Mouse (Mus musculus) forebrain, postnatal 0 days (tissue): ENCODE data around the gene Tmem191c. TPM values are rescaled to one million over a fixed set of nuclear protein-coding genes. Genes with fewer than 3 reads are reported as not detected.

Experiments
- ATAC-seq: fragments of 200-750 bp; cut with Nextera tagmentation; 2 replicates; pipeline ENCODE4 v1.8.0; 2017; ENCODE audit warnings: mild to moderate bottlenecking, moderate library complexity
- DNase-seq: peaks from one replicate; pipeline ENCODE4 v3.0.0-alpha.2; 2015
- H3K27ac ChIP-seq: fragments of 300-500 bp; sonication (generic); 2 replicates; pipeline ENCODE4 v1.5.1; 2014; ENCODE audit warnings: low read depth, mild to moderate bottlenecking, antibody characterized with exemption, low read length, moderate library complexity, mixed read lengths
- H3K27me3 ChIP-seq: fragments of 300-500 bp; sonication (generic); 2 replicates; pipeline ENCODE4 v1.6.1; 2014; ENCODE audit warnings: mild to moderate bottlenecking, low read length, mixed read lengths; ENCODE audit not compliant: insufficient read depth
- H3K36me3 ChIP-seq: fragments of 300-500 bp; sonication (generic); 2 replicates; pipeline ENCODE4 v1.6.1; 2014; ENCODE audit warnings: mild to moderate bottlenecking, moderate library complexity; ENCODE audit not compliant: insufficient read depth
- H3K4me1 ChIP-seq: fragments of 300-500 bp; sonication (generic); 2 replicates; pipeline ENCODE4 v1.6.1; 2014; ENCODE audit warnings: antibody characterized with exemption; ENCODE audit not compliant: insufficient read depth
- H3K4me2 ChIP-seq: fragments of 300-500 bp; sonication (generic); 2 replicates; pipeline ENCODE4 v1.6.1; 2014; ENCODE audit warnings: low read depth, mild to moderate bottlenecking, moderate library complexity
- H3K4me3 ChIP-seq: fragments of 300-500 bp; sonication (generic); 2 replicates; pipeline ENCODE4 v1.5.1; 2014; ENCODE audit warnings: low read depth, low read length, mixed read lengths
- H3K9ac ChIP-seq: fragments of 300-500 bp; sonication (generic); 2 replicates; pipeline ENCODE4 v1.6.1; 2014; ENCODE audit warnings: mild to moderate bottlenecking
- H3K9me3 ChIP-seq: fragments of 300-500 bp; sonication (generic); 2 replicates; pipeline ENCODE4 v1.6.1; 2016; ENCODE audit warnings: low read length
- CTCF ChIP-seq: sonication (generic); IDR thresholded peaks from 2 replicates; pipeline ENCODE4 v1.5.1; 2016; ENCODE audit warnings: antibody characterized with exemption, control low read depth, low read depth
- WGBS: fragments of 180-500 bp; shearing (Covaris S2); extraction: QIAGEN DNeasy Blood & Tissue Kit; methylation state at CpG from one replicate; pipeline ENCODE4 v1.1.7; 2014; 5-methylcytosine and 5-hydroxymethylcytosine counted together
- polyA plus RNA-seq: library from polyadenylated mRNA; unstranded; fragments of >200 nt; fragmentation: Nextera tagmentation; extraction: Ambion mirVana; gene quantifications from 2 replicates; pipeline ENCODE4 v1.2.1, GENCODE M21; 2015
- total RNA-seq: library from RNA; depleted of rRNA; stranded (reverse); fragments of >200 nt; gene quantifications from 2 replicates; pipeline ENCODE4 v1.2.3, GENCODE M21; 2014; rRNA removed

Gene Tmem191c
- total and polyA plus RNA-seq, 2 experiments from 2014 or later, result 53.5 to 55.2 TPM

- H3K27ac ChIP-seq, result no peak overlapping the region
- no peaks in the 10 kb centered on the region for H3K9me3 ChIP-seq
- no peaks in the 10 kb centered on the region for H3K4me1 ChIP-seq
- no peaks in the 10 kb centered on the region for H3K27me3 ChIP-seq
- ATAC-seq (peak; percentile 38; the same call in 1 of the 2 replicates), DNase-seq (no peak)
- H3K9ac ChIP-seq, result no peak overlapping the region
- TF ChIP-seq CTCF, result no peak
- H3K36me3 ChIP-seq, result peaks cover 51% of the 10 kb centered on the region
- no peak overlapping the region for H3K4me3 ChIP-seq
- 86% methylated on average over 2 of the region's 2 CpGs for WGBS
- H3K4me2 ChIP-seq, result no peak overlapping the region
Measured at GRCm38 (mm10) chr16:17326064-17326463, 50.2 kb downstream of the Tmem191c start.

GRCm38 (mm10) chr16:17329848-17330570 is 54.1 kb downstream of the Tmem191c start:
- WGBS, result 86% methylated on average over 1 of the region's 1 CpGs
- H3K27ac ChIP-seq, result no peak overlapping the region
- no peak for ATAC-seq
- H3K9me3 ChIP-seq, result no peaks in the 10 kb centered on the region
- no peak for TF ChIP-seq CTCF
- H3K4me3 ChIP-seq, result no peak overlapping the region
- no peak for DNase-seq
- H3K27me3 ChIP-seq, result no peaks in the 10 kb centered on the region
- H3K4me2 ChIP-seq, result no peak overlapping the region
- H3K36me3 ChIP-seq, result peaks cover 31% of the 10 kb centered on the region
- no peaks in the 10 kb centered on the region for H3K4me1 ChIP-seq
- H3K9ac ChIP-seq, result no peak overlapping the region

DNA sequence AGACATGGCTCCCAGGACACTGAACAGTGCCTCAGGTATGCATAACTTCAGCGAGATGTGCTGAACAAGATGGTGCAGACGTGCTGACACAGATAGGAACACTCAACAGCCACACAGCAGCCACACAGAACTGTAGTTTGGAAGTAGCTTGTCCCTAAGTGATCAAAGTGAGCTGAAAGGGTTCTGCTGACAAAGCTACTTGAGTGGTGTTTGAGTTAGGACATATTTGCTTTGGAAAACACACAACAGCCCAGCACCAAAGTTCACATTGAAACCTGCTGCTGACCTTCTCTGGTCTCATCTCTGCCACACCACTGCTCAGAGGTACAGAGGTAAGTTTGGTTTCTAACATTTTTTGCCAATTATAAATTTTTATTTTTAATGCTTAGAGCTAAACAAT is 55.2 kb downstream of the Tmem191c start, which contains the start of gene Serpind1:
Gene Serpind1 (plus strand): TSS at position 256 of the 400 bp plus-strand sequence.
- no peak within 1 kb of the TSS for H3K4me2 ChIP-seq
- DNase-seq (no peak), ATAC-seq (no peak)
- no peak within 1 kb of the TSS for H3K27ac ChIP-seq
- no peaks in the 10 kb centered on the region for H3K27me3 ChIP-seq
- peaks cover 26% of the 10 kb centered on the region for H3K36me3 ChIP-seq
- H3K4me1 ChIP-seq, result no peaks in the 10 kb centered on the region
- H3K4me3 ChIP-seq, result no peak within 1 kb of the TSS
- H3K9ac ChIP-seq, result no peak within 1 kb of the TSS
- TF ChIP-seq CTCF, result no peak
- no peaks in the 10 kb centered on the region for H3K9me3 ChIP-seq
- WGBS, result 82% methylated on average over 2 of the region's 2 CpGs

DNA sequence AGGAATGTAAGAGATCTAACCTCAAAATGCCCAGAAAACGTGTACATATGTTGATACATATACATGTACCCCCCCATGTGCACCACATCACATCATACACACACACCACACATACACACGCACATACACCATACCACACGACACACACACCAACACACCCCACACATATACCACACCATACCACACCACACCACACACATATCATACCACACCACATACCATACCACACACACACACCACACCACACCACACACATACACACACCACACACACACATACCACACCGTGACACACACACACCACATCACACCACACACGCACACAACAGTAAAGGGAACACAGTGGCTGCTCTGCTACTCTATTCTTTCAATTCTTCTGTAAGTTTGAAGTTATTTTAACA is 56.0 kb downstream of the Tmem191c start:
- Histone ChIP-seq H3K4me3 (no peak overlapping the region), H3K4me2 (no peak overlapping the region), H3K36me3 (peaks cover 27% of the 10 kb centered on the region), H3K9ac (no peak overlapping the region), H3K27me3 (no peaks in the 10 kb centered on the region), H3K27ac (no peak overlapping the region), H3K4me1 (no peaks in the 10 kb centered on the region), H3K9me3 (no peaks in the 10 kb centered on the region)
- DNase-seq, result no peak
- ATAC-seq, result no peak
- no peak for TF ChIP-seq CTCF
- WGBS, result 93% methylated on average over 5 of the region's 5 CpGs

Other genes starting within 250 kb of the Tmem191c start
- 76.7 and 103 TPM in 2 replicates for gene Ypel1, start 206.4 kb upstream of the Tmem191c start, total RNA-seq
- 123 and 131 TPM in 2 replicates for gene Ypel1, start 206.4 kb upstream of the Tmem191c start, polyA plus RNA-seq
- 100 and 104 TPM in 2 replicates for gene Ppil2, start 164.8 kb upstream of the Tmem191c start, total RNA-seq
- gene Ppil2, start 164.8 kb upstream of the Tmem191c start, polyA plus RNA-seq, result 99.3 and 111 TPM in 2 replicates
- 3.8 and 5.4 TPM in 2 replicates for gene 2610318N02Rik, start 150.9 kb upstream of the Tmem191c start, total RNA-seq
- gene 2610318N02Rik, start 150.9 kb upstream of the Tmem191c start, polyA plus RNA-seq, result 10.1 and 10.6 TPM in 2 replicates
- gene Sdf2l1, start 143.7 kb upstream of the Tmem191c start, total RNA-seq, result 13.5 and 19.2 TPM in 2 replicates
- gene Sdf2l1, start 143.7 kb upstream of the Tmem191c start, polyA plus RNA-seq, result 16.2 and 19.9 TPM in 2 replicates
- 57.4 and 73.2 TPM in 2 replicates for gene Ydjc, start 131.5 kb upstream of the Tmem191c start, total RNA-seq
- 44.7 and 45.0 TPM in 2 replicates for gene Ydjc, start 131.5 kb upstream of the Tmem191c start, polyA plus RNA-seq
- gene Ccdc116, start 128.8 kb upstream of the Tmem191c start, total RNA-seq, result 5.5 and 6.2 TPM in 2 replicates
- 2.5 and 4.1 TPM in 2 replicates for gene Ccdc116, start 128.8 kb upstream of the Tmem191c start, polyA plus RNA-seq
- gene Ube2l3, start 73.4 kb upstream of the Tmem191c start, total RNA-seq, result 127 and 136 TPM in 2 replicates
- gene Ube2l3, start 73.4 kb upstream of the Tmem191c start, polyA plus RNA-seq, result 330 and 371 TPM in 2 replicates
- 3.0 and 3.3 TPM in 2 replicates for gene Rimbp3, start 67.5 kb upstream of the Tmem191c start, total RNA-seq
- gene Rimbp3, start 67.5 kb upstream of the Tmem191c start, polyA plus RNA-seq, result 0.92 and 1.3 TPM in 2 replicates
- gene Hic2, start 42.5 kb upstream of the Tmem191c start, total RNA-seq, result 10.4 and 14.9 TPM in 2 replicates
- gene Hic2, start 42.5 kb upstream of the Tmem191c start, polyA plus RNA-seq, result 2.7 and 4.3 TPM in 2 replicates
- gene Serpind1, start 55.3 kb downstream of the Tmem191c start, total RNA-seq, result 3.7 and 4.2 TPM in 2 replicates
- gene Serpind1, start 55.3 kb downstream of the Tmem191c start, polyA plus RNA-seq, result 5.0 and 5.8 TPM in 2 replicates
- 41.9 and 43.2 TPM in 2 replicates for gene Snap29, start 129.9 kb downstream of the Tmem191c start, total RNA-seq
- gene Snap29, start 129.9 kb downstream of the Tmem191c start, polyA plus RNA-seq, result 14.5 and 19.9 TPM in 2 replicates
- gene Pi4ka, start 130.2 kb downstream of the Tmem191c start, total RNA-seq, result 106 and 107 TPM in 2 replicates
- 32.6 and 41.2 TPM in 2 replicates for gene Pi4ka, start 130.2 kb downstream of the Tmem191c start, polyA plus RNA-seq
- gene Crkl, start 175.9 kb downstream of the Tmem191c start, total RNA-seq, result 31.4 and 55.4 TPM in 2 replicates
- gene Crkl, start 175.9 kb downstream of the Tmem191c start, polyA plus RNA-seq, result 44.5 and 60.5 TPM in 2 replicates
- gene Aifm3, start 213.5 kb downstream of the Tmem191c start, total RNA-seq, result 15.2 and 21.8 TPM in 2 replicates
- gene Aifm3, start 213.5 kb downstream of the Tmem191c start, polyA plus RNA-seq, result 7.5 and 12.7 TPM in 2 replicates
- gene Lztr1, start 232.6 kb downstream of the Tmem191c start, total RNA-seq, result 206 and 244 TPM in 2 replicates
- gene Lztr1, start 232.6 kb downstream of the Tmem191c start, polyA plus RNA-seq, result 91.4 and 103 TPM in 2 replicates